Comparison of ENCODE assay signal across 25 mouse cellular contexts in the genomic region with DNA sequence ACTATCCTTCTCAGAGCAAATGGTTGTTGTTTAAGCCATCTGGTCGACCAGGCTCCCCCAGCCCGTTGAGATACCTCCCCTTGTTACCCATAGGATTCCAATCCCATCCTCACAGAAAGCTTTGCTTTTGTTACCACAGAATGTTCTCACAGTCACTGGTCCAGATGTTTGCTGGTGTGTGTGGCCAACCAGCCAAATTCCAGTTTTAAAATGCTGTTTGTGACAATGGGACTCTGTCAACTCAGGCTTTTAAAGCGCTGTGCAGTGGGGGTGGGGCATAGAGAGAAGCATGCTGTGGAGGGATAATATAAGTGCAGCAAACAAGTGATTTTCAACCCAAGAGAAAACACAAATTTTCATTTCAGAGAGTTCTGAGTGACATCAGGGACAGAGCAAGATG. TPM values are rescaled to one million over a fixed set of nuclear protein-coding genes. Genes with fewer than 3 reads are reported as not detected.
A peak's percentile ranks its signal among the peaks of the same experiment; 100 is the strongest.
DNase-seq lines count a peak whose midpoint lies in the region; ATAC-seq and TF ChIP-seq lines count a peak whose summit lies in the region.
"Had no signal": no experiment of that assay in that cellular context is flagged by ENCODE, and none has a peak within 500 bp of the region (broad histone marks: within the 10 kb centered on the region; RNA-seq: fewer than 3 reads in every experiment).

No protein-coding gene starts in this region.

- TF ChIP-seq EP300 in lung, postnatal 0 days (IDR thresholded peaks at IDR 0.05) = no peak

- 0 out of 2 replicates have a peak, but pooled peaks cover 2% of the 10 kb centered on the region for H3K27me3 ChIP-seq in heart, embryonic 12.5 days (replicated peaks)
- H3K27me3 ChIP-seq in lung, postnatal 0 days (replicated peaks; ENCODE audit: insufficient read depth, low read length) = no peaks in the 10 kb centered on the region
- no peaks in the 10 kb centered on the region for H3K27me3 ChIP-seq in kidney, embryonic 15.5 days
- H3K27me3 ChIP-seq: embryonic facial prominence, embryonic 15.5 days; hindbrain, embryonic 12.5 days had no signal

- DNase-seq in heart, postnatal 10 days = peak; percentile 30 to 42
- DNase-seq in layer of hippocampus, adult 9-10 months (ENCODE audit: low spot score) = peak; percentile 15
- no peak for DNase-seq in layer of hippocampus, postnatal 25 days (ENCODE audit: extremely low spot score in 1 of 2, low spot score in 1 of 2)
- peak; percentile 63 for DNase-seq in lung, postnatal 0 days (ENCODE audit: low spot score)
- no peak for DNase-seq in lung, adult 18-20 months
- peak; percentile 80 for DNase-seq in brain, adult 2 months (ENCODE audit: low read depth, low spot score)
- DNase-seq: adrenal gland, adult 2 months; adrenal gland, postnatal 25 days; cerebellum, postnatal 10 days; embryo, embryonic 11 days; gastrocnemius, postnatal 10 days; heart, adult 18-20 months; heart, postnatal 36 days had no signal

- 77% methylated on average over 3 of the region's 3 CpGs for WGBS in heart, embryonic 12.5 days
- 60% methylated on average over 3 of the region's 3 CpGs for WGBS in lung, postnatal 0 days
- WGBS in kidney, embryonic 15.5 days = 80% methylated on average over 3 of the region's 3 CpGs

- H3K4me3 ChIP-seq in heart, embryonic 12.5 days = no peak overlapping the region
- H3K4me3 ChIP-seq in lung, postnatal 0 days (ENCODE audit: low read depth, low read length) = no peak overlapping the region
- H3K4me3 ChIP-seq in kidney, embryonic 15.5 days (replicated peaks) = no peak overlapping the region
- H3K4me3 ChIP-seq: embryonic facial prominence, embryonic 15.5 days; erythroblast, embryonic 14.5 days; forebrain, embryonic 10.5 days; hindbrain, embryonic 12.5 days had no signal

- intact Hi-C loops in heart, postnatal 10 days (cut with DNase I) = no loop called here

- no peaks in the 10 kb centered on the region for H3K36me3 ChIP-seq in heart, embryonic 12.5 days
- no peaks in the 10 kb centered on the region for H3K36me3 ChIP-seq in lung, postnatal 0 days (ENCODE audit: insufficient read depth, low read length)
- H3K36me3 ChIP-seq in kidney, embryonic 15.5 days = no peaks in the 10 kb centered on the region
- H3K36me3 ChIP-seq: embryonic facial prominence, embryonic 15.5 days; forebrain, embryonic 10.5 days; hindbrain, embryonic 12.5 days had no signal

- H3K27ac ChIP-seq in heart, embryonic 12.5 days (ENCODE audit: poor library complexity, severe bottlenecking) = no peak overlapping the region
- H3K27ac ChIP-seq in lung, postnatal 0 days (ENCODE audit: low read length) = no peak overlapping the region
- no peak overlapping the region for H3K27ac ChIP-seq in kidney, embryonic 15.5 days
- H3K27ac ChIP-seq: embryonic facial prominence, embryonic 15.5 days; forebrain, embryonic 10.5 days; hindbrain, embryonic 12.5 days; hindbrain, postnatal 0 days had no signal

- H3K9ac ChIP-seq in heart, embryonic 12.5 days = no peak overlapping the region
- no peak overlapping the region for H3K9ac ChIP-seq in lung, postnatal 0 days (replicated peaks; ENCODE audit: low read depth)
- no peak overlapping the region for H3K9ac ChIP-seq in kidney, embryonic 15.5 days
- H3K9ac ChIP-seq: embryonic facial prominence, embryonic 15.5 days; hindbrain, embryonic 12.5 days had no signal

- no peak overlapping the region for H3K4me2 ChIP-seq in heart, embryonic 12.5 days
- H3K4me2 ChIP-seq in lung, postnatal 0 days (replicated peaks; ENCODE audit: low read depth, low read length) = no peak overlapping the region
- no peak overlapping the region for H3K4me2 ChIP-seq in kidney, embryonic 15.5 days
- H3K4me2 ChIP-seq: embryonic facial prominence, embryonic 15.5 days; heart, embryonic 11.5 days; hindbrain, embryonic 12.5 days had no signal

- H3K9me3 ChIP-seq in heart, embryonic 12.5 days (replicated peaks) = no peaks in the 10 kb centered on the region
- H3K9me3 ChIP-seq in lung, postnatal 0 days (ENCODE audit: low read length) = no peaks in the 10 kb centered on the region
- H3K9me3 ChIP-seq in kidney, embryonic 15.5 days (replicated peaks) = no peaks in the 10 kb centered on the region
- H3K9me3 ChIP-seq: embryonic facial prominence, embryonic 15.5 days; hindbrain, embryonic 12.5 days had no signal

- H3K4me1 ChIP-seq in heart, embryonic 12.5 days (replicated peaks) = no peaks in the 10 kb centered on the region
- H3K4me1 ChIP-seq in lung, postnatal 0 days (ENCODE audit: insufficient read depth, low read depth, low read length) = no peaks in the 10 kb centered on the region; the same call in 1 of the 2 replicates
- peaks cover 14% of the 10 kb centered on the region for H3K4me1 ChIP-seq in kidney, embryonic 15.5 days
- H3K4me1 ChIP-seq: embryonic facial prominence, embryonic 15.5 days; forebrain, embryonic 10.5 days; hindbrain, embryonic 12.5 days had no signal

- no peak for TF ChIP-seq CTCF in lung, postnatal 0 days (IDR thresholded peaks at IDR 0.05)

- no peak for ATAC-seq in heart, embryonic 12.5 days (ENCODE audit: insufficient number of reproducible peaks, low FRiP score)
- ATAC-seq in lung, postnatal 0 days = 0 out of 2 replicates have a peak, but pooled peaks have one; percentile 5
- no peak for ATAC-seq in kidney, embryonic 15.5 days (replicated peaks; ENCODE audit: low FRiP score)
- ATAC-seq: activated CD4-positive, CD25-positive, alpha-beta regulatory T cell, adult 4 months; forebrain, embryonic 14.5 days; hindbrain, postnatal 0 days had no signal

RNA-seq across cellular contexts. Expression of gene Limch1, which starts 43.4 kb away (rescaled TPM):
- 100 to 1,000 TPM; 149 to 150 TPM for total RNA-seq in heart, postnatal 10 days (2021)
- polyA plus RNA-seq in heart, embryonic 12.5 days (2016; fragmentation: Nextera tagmentation; extraction: Ambion mirVana) = 25.0 and 29.1 TPM in 2 replicates
- total RNA-seq in layer of hippocampus, postnatal 25 days (2021) = 100 to 1,000 TPM; 110 to 125 TPM
- 368 and 398 TPM in 2 replicates for polyA plus RNA-seq in lung, postnatal 0 days (2015; fragmentation: Nextera tagmentation; extraction: Ambion mirVana)
- 35.1 and 39.1 TPM in 2 replicates for polyA plus RNA-seq in kidney, embryonic 15.5 days (2015; fragmentation: Nextera tagmentation; extraction: Ambion mirVana)
- total RNA-seq: MEL had no signal
- polyA plus RNA-seq: C2C12; erythroblast, embryonic 14.5 days had no signal

Comparison
In these comparisons a context has a peak if more than half of its experiments do, and no peak if none do; other contexts are left out.
1. DNase-seq: peak in heart, postnatal 10 days (2 of 2), layer of hippocampus, adult 9-10 months (single experiment), lung, postnatal 0 days (single experiment) and brain, adult 2 months (single experiment); none in layer of hippocampus, postnatal 25 days (0 of 2) and lung, adult 18-20 months (0 of 2).